Mouse (Mus musculus) adrenal gland, adult 2 months (tissue): ENCODE results near the gene Eif3l. TPM values are rescaled to one million over a fixed set of nuclear protein-coding genes. Genes with fewer than 3 reads are reported as not detected.

Experiments
- DNase-seq: peaks from one replicate; pipeline ENCODE4 v3.0.0; 2021
- polyA plus RNA-seq: library from polyadenylated mRNA; depleted of rRNA; stranded (reverse); fragments of >200 nt; gene quantifications from 2 replicates; pipeline ENCODE4 v1.2.3, GENCODE M21; 2012
- total RNA-seq, 2 experiments: library from RNA; stranded (reverse); gene quantifications; 2 replicates each; pipeline ENCODE4 v1.2.3; 2021

Eif3l gene
- total and polyA plus RNA-seq, 3 experiments = 119 to 160 (median 136) TPM

DNA sequence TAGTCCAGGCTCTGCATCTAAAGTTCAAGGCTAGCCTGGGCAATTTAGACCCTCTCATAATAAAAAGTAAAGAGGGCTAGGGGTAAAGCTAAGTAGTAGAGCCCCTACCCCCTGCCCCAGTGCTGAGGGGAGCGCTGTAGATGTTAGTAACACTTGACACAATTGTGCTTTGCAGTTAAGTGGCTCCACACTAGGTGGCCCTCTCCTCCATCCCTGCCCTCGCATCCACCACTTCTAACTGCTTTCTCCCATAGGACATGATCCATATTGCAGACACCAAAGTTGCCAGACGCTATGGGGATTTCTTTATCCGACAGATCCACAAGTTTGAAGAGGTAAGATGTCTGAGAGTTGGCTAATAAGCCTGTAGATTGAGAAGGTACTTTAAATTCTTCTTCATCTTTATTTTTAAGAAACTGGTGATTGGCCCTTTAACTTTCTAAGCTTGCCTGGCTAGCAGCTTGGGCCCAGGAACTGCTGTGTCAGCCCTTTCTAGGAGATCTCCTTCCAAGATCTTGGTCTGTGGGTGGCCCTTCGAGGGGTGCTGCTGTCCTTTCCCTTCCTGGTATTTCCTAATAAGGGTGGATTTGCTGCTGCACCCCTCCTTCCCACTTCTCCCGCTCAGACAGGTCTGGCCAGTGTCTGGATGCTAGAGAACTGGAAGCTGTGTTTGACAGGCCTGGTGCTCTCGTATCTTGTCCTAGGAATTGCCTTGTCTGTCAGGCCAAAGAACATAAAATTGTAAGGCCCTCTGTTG is 18.3 kb downstream of the Eif3l start:
- peak; percentile 62 for DNase-seq

DNA sequence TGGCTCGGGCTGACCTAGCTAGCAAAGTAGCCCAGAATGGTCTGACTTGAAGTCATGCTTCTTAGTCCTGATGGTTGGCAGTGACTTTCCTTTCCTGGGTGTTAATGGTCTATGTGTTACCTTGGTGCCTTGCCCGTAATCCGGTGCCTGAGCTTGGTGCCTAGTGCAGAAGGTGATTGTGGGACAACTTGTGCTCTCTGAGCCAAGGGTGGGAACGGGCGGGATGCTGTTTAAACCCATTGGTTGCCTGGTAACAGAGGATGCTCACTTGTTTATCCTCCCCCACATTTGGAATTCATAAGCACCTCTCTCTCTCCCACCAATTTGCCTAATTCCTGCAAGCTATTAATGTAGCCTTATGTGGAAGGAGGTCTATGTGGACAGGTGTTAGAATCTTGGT is 20.5 kb downstream of the Eif3l start:
- DNase-seq = no peak

GRCm38 (mm10) chr15:79096556-79096955 is 21.6 kb downstream of the Eif3l start:
- DNase-seq = peak; percentile 69

DNA sequence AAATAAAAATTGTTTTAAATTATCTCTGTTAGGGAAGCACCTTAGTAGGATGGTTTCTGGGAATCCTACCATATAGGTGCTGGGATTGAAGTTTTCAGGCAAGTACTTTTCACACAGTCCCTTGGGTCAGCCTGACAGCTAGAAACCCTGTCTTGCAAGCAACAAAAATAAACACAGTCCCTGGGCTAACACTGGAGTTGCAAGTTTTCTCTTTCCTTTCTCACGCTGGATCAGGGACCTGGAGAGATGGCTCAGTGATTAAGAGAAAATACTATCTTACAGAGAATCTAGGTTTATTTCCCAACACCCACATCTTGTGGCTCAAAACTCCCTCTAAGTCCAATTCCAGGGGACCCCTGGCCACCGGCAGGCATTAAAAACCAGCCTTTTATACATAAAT is 22.2 kb downstream of the Eif3l start:
- DNase-seq = no peak

DNA sequence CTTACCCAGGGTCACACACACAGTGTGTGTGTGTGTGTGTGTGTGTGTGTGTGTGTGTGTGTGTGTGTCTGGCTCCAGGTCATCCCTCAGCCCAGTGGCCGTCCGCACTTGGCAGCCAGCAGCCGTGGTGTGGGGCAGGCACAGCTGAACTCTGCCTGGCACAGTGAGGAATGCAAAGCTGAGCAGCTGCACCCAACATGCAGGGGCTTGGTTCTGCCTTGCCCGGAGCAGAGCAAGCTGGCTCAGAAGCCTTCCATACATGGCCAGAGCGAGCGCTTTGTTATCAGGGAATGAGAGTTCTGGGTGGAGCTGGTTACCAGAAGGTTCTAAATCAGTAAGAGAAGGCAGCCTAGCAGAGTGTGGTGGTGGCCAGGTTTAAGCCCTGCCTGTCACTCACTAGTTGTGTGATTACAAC is 22.6 kb downstream of the Eif3l start:
- peak; percentile 84 for DNase-seq

DNA sequence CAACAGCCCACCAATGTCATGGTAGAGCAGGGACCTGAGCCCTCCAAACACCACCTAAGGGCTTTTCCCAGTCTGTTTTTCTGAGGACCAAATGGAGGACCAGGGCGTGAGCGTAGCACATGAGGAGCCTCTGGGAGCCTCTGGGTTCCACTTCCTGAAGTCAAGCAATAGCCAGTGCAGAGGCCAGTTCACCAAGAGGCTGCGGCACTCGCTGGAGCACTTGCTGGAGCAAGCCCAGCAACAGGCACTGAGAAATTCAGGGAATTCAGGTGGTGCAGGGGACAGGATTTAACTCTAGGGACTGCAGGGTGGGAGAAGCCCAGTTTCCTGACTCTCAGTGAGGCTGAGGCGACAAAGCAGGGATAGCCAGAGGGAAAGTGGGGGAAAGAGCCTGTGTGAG is 23.2 kb downstream of the Eif3l start:
- no peak for DNase-seq

- DNase-seq = peak; percentile 66
Measured at GRCm38 (mm10) chr15:79098868-79099267, 23.9 kb downstream of the Eif3l start.

- DNase-seq = peak; percentile 40
Measured at GRCm38 (mm10) chr15:79099456-79099855, 24.5 kb downstream of the Eif3l start.

GRCm38 (mm10) chr15:79100391-79100790 is 25.4 kb downstream of the Eif3l start:
- no peak for DNase-seq

DNA sequence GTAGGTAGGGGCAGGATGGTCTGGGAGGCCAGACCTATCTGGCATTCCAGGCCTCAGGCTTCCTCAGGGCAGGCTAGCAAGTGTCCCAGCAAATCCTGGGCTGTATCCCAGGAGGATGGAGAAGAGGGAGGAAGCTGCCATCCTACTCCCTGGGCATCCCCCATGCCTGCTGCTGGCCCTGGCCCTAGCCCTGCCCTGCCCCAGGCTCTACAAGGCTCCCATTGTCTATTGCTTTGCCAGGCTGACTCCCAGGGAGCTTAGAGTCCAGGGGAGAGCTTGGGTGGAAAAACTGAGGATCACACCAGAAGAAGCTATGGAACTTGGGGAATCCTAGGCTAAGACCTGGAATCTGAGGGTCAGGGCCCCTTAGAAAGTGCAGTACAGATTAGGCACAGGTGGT is 26.6 kb downstream of the Eif3l start:
- no peak for DNase-seq

DNA sequence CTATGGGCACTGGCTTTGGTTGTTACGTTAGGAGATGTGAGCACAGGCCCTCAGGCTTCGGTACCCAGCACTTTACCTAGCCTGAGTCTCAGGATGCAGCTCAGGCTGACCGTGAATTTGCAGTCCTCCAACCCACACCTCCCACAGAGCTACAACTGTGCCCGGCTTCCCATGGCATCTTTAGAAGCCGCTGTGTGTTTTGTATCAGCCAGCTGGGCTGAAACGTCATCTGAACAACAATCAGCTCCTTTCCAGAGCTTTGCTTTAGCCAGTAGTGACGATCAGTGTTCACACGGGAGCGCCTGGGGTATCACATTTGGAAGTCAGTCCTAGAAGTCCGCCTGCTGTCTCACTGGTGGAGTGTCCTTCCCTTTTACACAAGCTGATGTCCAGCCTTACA is 28.3 kb downstream of the Eif3l start:
- DNase-seq = no peak

DNA sequence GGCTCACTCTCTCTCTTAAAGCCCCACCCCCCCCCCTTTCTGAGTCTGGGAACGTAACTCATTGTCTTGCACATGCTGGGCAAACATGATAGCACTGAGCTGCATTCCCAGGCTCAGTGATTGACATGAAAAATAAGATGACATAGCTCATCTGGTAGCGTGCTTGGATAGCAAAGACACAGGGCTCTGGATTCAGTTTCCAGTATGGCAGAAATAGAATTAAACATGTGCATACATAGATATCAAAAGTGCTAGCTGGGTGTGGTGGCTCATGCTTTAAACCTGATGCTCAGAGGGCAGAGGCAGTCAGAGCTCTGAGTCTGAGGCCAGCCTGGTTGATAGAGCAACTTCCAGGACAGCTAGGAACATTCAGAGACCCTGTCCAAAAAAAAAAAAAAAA is 30.8 kb downstream of the Eif3l start:
- DNase-seq = no peak

DNA sequence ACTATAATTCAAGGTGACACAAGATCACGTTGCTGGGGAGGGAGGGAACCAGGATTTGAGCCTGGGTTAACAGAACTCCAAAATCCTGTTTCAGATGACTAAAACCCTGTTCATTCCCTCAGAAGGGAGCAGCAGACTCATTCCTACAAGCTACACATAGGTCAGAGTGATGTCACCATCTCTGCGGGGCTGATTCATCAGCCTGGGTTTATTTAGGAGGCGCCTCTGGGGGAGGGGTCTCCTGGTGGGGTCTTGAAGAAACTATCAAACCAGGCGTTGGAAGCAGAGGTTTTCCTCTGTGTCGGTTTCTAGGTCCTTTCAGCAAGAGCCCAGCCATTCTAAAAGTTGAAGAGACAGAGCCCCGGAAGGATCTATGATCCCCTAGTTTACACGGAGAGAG is 33.0 kb downstream of the Eif3l start:
- DNase-seq = peak; percentile 64

GRCm38 (mm10) chr15:79108421-79109320 is 33.7 kb downstream of the Eif3l start, which contains the start of gene Micall1:
Gene Micall1, plus strand, starts transcription at chr15:79108898.
- DNase-seq = peak; percentile 93

- DNase-seq = no peak
Measured at GRCm38 (mm10) chr15:79109321-79109934, 34.4 kb downstream of the Eif3l start.

DNA sequence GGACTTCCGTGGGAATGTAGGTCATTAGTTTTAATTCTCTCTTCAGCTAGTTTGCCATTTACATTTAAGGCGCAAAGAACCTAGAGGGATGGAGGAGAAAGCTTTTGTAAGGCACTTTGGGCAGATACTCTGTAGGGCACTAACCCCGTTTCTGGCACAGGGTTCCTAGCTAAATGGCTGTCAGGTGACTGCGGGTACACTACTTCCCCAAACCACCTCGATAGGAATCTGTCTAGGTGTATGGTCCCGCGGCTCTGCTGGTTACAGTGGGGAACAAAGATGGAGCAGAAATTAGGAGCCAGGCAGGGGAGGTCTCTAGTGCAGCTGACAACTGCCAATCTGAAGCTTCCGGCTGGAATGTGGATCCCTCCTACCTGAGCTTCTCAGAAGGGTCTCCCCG is 35.1 kb downstream of the Eif3l start:
- DNase-seq = no peak

DNA sequence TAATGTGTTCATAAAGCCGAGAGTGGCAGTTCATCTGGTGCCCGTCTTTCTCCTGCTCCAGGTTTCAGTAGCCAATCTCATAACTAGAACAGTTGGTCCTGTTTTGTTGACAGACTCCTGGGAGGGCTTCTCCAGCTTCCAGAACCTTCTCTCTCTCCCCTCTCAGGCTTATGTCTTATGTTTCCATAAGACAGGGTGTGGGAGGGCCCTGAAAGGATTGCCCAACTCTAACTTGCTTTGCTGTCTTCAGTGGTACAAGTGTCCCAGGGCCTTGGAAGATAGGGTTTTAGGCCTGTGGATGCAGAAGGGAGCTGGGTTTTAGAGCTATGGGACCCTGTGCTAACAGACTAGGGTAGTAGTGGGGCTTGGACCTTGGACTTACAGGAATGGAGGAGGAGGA is 35.5 kb downstream of the Eif3l start:
- DNase-seq = no peak

GRCm38 (mm10) chr15:79111774-79112173 is 36.8 kb downstream of the Eif3l start:
- DNase-seq = peak; percentile 62

GRCm38 (mm10) chr15:79115276-79115675 is 40.3 kb downstream of the Eif3l start:
- DNase-seq = no peak

GRCm38 (mm10) chr15:79119491-79119890 is 44.5 kb downstream of the Eif3l start:
- DNase-seq = peak; percentile 31

- peak; percentile 77 for DNase-seq
Measured at GRCm38 (mm10) chr15:79122119-79122518, 47.1 kb downstream of the Eif3l start.

GRCm38 (mm10) chr15:79122546-79122945 is 47.6 kb downstream of the Eif3l start:
- DNase-seq = no peak

GRCm38 (mm10) chr15:79123751-79124150 is 48.8 kb downstream of the Eif3l start:
- no peak for DNase-seq
